Mouse (Mus musculus): ENCODE measurements around the gene Anks3. TPM values are rescaled to one million over a fixed set of nuclear protein-coding genes. Genes with fewer than 3 reads are reported as not detected.

Anks3 gene
- total RNA-seq, 2 experiments from 2014 or later: 42.1 to 74.9 TPM

DNA sequence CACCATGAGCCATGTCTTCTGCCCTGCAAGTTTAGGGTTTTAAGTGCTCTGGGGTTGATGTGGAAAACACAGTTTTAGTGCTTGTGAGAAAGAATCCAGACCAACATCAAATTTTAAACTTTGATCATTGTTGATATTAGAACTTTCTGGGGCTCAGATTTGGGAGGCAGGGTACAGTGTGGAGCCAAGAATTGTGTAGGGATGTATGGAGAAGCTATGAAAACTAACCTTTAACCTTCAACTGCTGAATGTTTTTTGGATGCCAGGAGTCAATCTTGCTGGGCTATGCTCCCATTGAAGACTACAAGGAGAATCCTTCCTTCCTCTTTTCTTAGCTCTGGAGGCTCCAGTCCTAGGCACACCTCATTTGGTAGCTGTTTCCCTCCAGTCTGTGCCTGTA lies 57.4 kb downstream of the Anks3 start:
- DNase-seq (ENCODE audit: low spot score in 2 of 2): no peak
- intact Hi-C loops (cut with DNase I): no loop called here

GRCm38 (mm10) chr16:4905591-4905990 lies 58.4 kb downstream of the Anks3 start:
- intact Hi-C loops (cut with DNase I): no loop called here
- DNase-seq (ENCODE audit: low spot score in 2 of 2): no peak

DNA sequence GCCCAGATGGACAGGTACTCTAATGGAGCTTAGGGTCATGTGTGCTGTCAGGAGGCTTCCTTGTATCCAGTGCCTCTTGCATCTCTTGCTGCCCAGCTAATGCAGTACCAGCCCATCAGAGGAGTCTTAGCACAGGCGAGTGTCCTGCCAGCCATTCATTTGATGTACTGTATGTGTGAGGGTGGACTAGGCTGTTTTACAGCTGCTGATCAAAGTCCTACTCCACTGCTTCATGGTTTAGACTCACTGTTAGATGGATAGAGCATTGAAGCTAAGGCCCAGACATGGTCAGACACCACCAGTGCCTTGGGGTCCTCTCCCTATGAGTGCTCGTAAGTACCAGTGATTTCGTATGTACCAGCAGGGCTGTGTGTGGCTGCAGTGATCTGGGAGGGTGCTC lies 59.1 kb downstream of the Anks3 start:
- intact Hi-C loops (cut with DNase I): no loop called here

DNA sequence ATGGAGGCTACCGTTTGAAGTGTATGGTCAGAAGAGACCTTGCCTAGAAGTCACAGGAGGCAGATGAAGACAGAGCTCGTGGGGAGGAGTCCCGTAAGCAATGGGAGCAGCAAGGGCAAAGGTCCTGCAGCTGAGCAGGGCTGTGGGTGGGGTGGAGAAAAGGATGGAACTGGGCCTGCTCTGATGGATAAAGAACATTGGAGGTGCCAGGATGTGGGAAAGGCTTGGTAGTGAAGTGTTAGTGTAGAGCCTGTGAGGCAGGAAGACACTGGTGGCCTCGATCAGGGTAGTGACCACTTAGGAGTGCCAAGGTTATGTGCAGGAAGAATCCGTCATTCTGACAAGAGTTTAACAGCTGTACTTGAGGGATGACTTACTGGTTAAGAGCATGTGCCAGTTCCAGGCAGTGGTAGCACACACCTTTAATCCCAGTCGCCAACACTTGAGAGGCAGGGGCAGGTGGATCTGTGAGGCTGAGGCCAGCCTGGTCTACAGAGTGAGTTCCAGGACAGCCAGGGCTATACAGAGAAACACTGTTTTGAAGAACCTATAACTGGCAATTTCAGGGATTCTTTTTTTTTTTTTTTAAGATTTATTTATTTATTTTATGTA lies 60.4 kb downstream of the Anks3 start:
- DNase-seq (ENCODE audit: low spot score in 2 of 2): no peak

More for the DNA sequence above, 59.1 kb downstream of the Anks3 start:
- no peak for DNase-seq (ENCODE audit: low spot score in 2 of 2)

DNA sequence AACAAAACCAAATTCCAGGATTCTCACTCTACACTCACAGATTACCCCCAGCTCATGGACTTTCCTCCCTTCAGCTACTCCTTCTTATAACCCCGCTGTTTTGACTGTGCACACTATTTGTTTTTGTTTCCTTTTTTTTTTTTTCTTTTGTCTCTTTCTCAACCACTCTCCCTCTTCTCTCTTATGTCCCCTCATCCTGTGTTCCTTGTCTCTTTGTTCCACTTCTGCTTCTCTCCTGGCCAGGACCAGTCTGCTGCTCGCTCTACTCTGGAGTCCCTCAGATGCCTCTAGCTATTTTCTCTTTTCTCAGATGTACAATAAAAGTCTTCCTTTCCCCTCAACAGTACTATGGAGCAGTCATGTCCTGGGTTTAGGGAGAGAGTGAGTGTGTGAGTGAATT lies 61.6 kb downstream of the Anks3 start:
- intact Hi-C loops (cut with DNase I): no loop called here
- no peak for DNase-seq (ENCODE audit: low spot score in 2 of 2)

More for the DNA sequence above, 60.4 kb downstream of the Anks3 start:
- intact Hi-C loops (cut with DNase I): no loop called here

GRCm38 (mm10) chr16:4901167-4901566 lies 62.8 kb downstream of the Anks3 start:
- intact Hi-C loops (cut with DNase I): no loop called here
- no peak for DNase-seq (ENCODE audit: low spot score in 2 of 2)

- intact Hi-C loops (cut with DNase I): no loop called here
- DNase-seq (ENCODE audit: low spot score in 2 of 2): no peak
Observed at GRCm38 (mm10) chr16:4899711-4900110, 64.3 kb downstream of the Anks3 start.

DNA sequence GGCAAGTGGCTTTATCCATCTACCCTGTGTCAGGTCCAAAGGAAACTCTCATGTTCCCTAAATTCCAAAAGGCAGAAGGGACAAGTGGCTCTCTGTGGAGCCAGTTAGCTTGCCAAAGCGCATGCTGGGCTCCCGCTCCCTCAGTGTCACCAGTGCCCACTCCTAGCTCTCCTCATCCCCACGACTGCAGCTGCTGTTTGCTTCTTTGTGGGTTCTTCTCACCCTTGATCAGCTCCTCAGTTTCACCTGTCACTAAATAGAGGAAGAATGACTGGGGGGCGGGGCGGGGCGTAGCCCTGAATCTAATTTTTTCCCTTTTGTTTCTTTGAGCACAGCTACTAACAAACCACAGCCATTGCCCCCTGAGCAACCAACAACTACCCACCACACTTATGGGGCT lies 65.1 kb downstream of the Anks3 start:
- intact Hi-C loops (cut with DNase I): no loop called here
- DNase-seq (ENCODE audit: low spot score in 2 of 2): no peak

GRCm38 (mm10) chr16:4897146-4897730 lies 66.8 kb downstream of the Anks3 start:
- intact Hi-C loops (cut with DNase I): no loop called here
- no peak for DNase-seq (ENCODE audit: low spot score in 2 of 2)

DNA sequence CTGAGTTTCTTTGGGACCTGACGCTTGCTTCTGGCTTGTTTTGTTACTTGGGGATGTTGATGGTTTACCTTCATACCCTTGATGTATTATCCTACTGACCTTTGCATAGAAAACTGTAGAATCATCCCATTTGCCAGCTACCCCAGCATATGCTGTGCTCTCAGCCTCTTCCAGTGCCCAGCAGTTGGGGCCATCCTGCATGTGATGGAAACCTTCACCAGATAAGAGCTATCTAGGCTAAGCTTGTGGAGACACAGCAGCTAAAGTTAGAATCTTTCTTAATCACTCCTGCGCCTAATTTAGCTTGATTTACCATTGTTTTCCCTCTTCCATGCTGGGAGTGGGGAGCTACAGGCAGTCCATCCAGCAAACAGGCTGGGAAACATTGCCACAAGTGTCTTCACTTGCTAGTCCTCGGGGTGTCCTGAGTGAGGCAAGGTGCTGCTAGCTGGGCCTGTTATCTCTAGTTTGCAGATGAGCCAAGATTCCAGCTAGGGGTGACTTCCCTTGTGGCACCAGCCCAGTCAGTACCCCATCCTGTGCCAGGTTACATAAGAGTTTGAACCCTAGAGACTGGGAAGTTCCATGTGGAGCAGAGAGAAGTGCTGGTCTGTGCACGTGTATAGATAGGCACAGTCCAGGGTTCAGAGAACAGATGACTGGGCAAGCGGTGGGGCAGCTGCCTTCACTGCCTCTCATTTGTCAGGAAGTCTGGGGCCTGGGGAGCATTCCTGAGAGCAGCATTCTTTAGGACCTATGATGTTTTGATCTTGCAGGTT lies 67.6 kb downstream of the Anks3 start:
- intact Hi-C loops (cut with DNase I): no loop called here
- no peak for DNase-seq (ENCODE audit: low spot score in 2 of 2)

- intact Hi-C loops (cut with DNase I): no loop called here
- DNase-seq (ENCODE audit: low spot score in 2 of 2): no peak
Observed at GRCm38 (mm10) chr16:4894201-4894908, 69.7 kb downstream of the Anks3 start.

GRCm38 (mm10) chr16:4892171-4892570 lies 71.8 kb downstream of the Anks3 start:
- no peak for DNase-seq (ENCODE audit: low spot score in 2 of 2)
- intact Hi-C loops (cut with DNase I): no loop called here

Other genes starting within 250 kb of the Anks3 start
- 10 to 100 TPM; 10.8 to 11.0 TPM for gene Nmral1, start 244.8 kb downstream of the Anks3 start, total RNA-seq (2021)
- 10 to 100 TPM; 77.2 to 88.6 TPM for gene Hmox2, start 237.8 kb downstream of the Anks3 start, total RNA-seq (2021)
- 100 to 1,000 TPM; 189 to 197 TPM for gene Cdip1, start 173.9 kb downstream of the Anks3 start, total RNA-seq (2021)
- gene 4930562C15Rik, start 128.8 kb downstream of the Anks3 start, total RNA-seq (2021): not detected
- 10 to 100 TPM; 83.9 to 86.9 TPM for gene Ubald1, start 83.9 kb downstream of the Anks3 start, total RNA-seq (2021)
- gene Mgrn1, start 78.0 kb downstream of the Anks3 start, total RNA-seq (2021): 100 to 1,000 TPM; 207 to 218 TPM
- gene Nudt16l1, start 25.4 kb downstream of the Anks3 start, total RNA-seq (2021): 10 to 100 TPM; 70.6 to 77.8 TPM
- gene Sept12, start 33.6 kb upstream of the Anks3 start, total RNA-seq (2021): not detected
- gene Smim22, start 43.1 kb upstream of the Anks3 start, total RNA-seq (2021): not detected
- 100 to 1,000 TPM; 195 to 236 TPM for gene Rogdi, start 49.3 kb upstream of the Anks3 start, total RNA-seq (2021)
- gene Glyr1, start 85.7 kb upstream of the Anks3 start, total RNA-seq (2021): 100 to 1,000 TPM; 145 to 150 TPM
- 10 to 100 TPM; 39.4 to 49.6 TPM for gene Ubn1, start 85.9 kb upstream of the Anks3 start, total RNA-seq (2021)
- gene Ppl, start 168.2 kb upstream of the Anks3 start, total RNA-seq (2021): under 1 TPM; 0.44 to 0.66 TPM
- gene Sec14l5, start 182.9 kb upstream of the Anks3 start, total RNA-seq (2021): 1 to 10 TPM; 5.6 to 6.3 TPM
- 10 to 100 TPM; 10.7 to 12.7 TPM for gene Nagpa, start 239.8 kb upstream of the Anks3 start, total RNA-seq (2021)